10 mouse cellular contexts compared by ENCODE assay signal in genomic region chr2:32645647-32646046, GRCm38 (mm10). TPM values are rescaled to one million over a fixed set of nuclear protein-coding genes. Genes with fewer than 3 reads are reported as not detected.
DNase-seq lines count a peak whose midpoint lies in the region; ATAC-seq and TF ChIP-seq lines count a peak whose summit lies in the region.
"Had no signal": no experiment of that assay in that cellular context is flagged by ENCODE, and none has a peak within 500 bp of the region (broad histone marks: within the 10 kb centered on the region; RNA-seq: fewer than 3 reads in every experiment).

No protein-coding gene starts in this region.

- no peak for TF ChIP-seq CTCF in liver, embryonic 14.5 days (IDR thresholded peaks at IDR 0.05; ENCODE audit: low read depth)

- no peaks in the 10 kb centered on the region for H3K27me3 ChIP-seq in kidney, embryonic 16.5 days (ENCODE audit: insufficient read depth, low read length)
- no peaks in the 10 kb centered on the region for H3K27me3 ChIP-seq in liver, embryonic 14.5 days (ENCODE audit: control insufficient read depth, insufficient read depth, low read length)

- ATAC-seq in kidney, embryonic 16.5 days (ENCODE audit: low FRiP score, low TSS enrichment), result no peak
- 0 out of 2 replicates have a peak, but pooled peaks have one; percentile 14 for ATAC-seq in liver, embryonic 14.5 days (ENCODE audit: insufficient read depth)
- no peak for ATAC-seq in granulocyte monocyte progenitor cell, adult 5-6 weeks (replicated peaks; ENCODE audit: poor library complexity, severe bottlenecking)

- peak; percentile 93 for DNase-seq in heart, adult 11 months
- DNase-seq in heart, postnatal 4 days, result no peak
- no peak for DNase-seq in kidney, postnatal 36 days
- no peak for DNase-seq in liver, embryonic 14.5 days (ENCODE audit: low read depth in 3 of 3, low spot score in 3 of 3)
- no peak for DNase-seq in frontal cortex, postnatal 10 days (ENCODE audit: low spot score in 2 of 2)
- DNase-seq: cerebellum, adult 8-10 months had no signal

- TF ChIP-seq EP300 in liver, embryonic 14.5 days (IDR thresholded peaks at IDR 0.05; ENCODE audit: low read depth), result no peak

- no peaks in the 10 kb centered on the region for H3K36me3 ChIP-seq in kidney, embryonic 16.5 days (ENCODE audit: insufficient read depth, low read length)
- no peaks in the 10 kb centered on the region for H3K36me3 ChIP-seq in liver, embryonic 14.5 days (replicated peaks; ENCODE audit: control insufficient read depth, insufficient read depth, low read depth)

- H3K27ac ChIP-seq in kidney, embryonic 16.5 days (ENCODE audit: low read length), result peak overlapping the region; percentile 63; the same call in 1 of the 2 replicates
- peak overlapping the region; percentile 90 for H3K27ac ChIP-seq in brown adipose tissue, adult 24 weeks (replicated peaks; ENCODE audit: low read depth, low read length)
- H3K27ac ChIP-seq in liver, embryonic 14.5 days, result peak overlapping the region; percentile 33; the same call in 1 of the 2 replicates

- H3K4me2 ChIP-seq in kidney, embryonic 16.5 days (replicated peaks; ENCODE audit: low read depth, low read length), result no peak overlapping the region
- H3K4me2 ChIP-seq in liver, embryonic 14.5 days (ENCODE audit: low read depth), result peak overlapping the region; percentile 43; the same call in 1 of the 2 replicates

- 52% methylated on average over 3 of the region's 3 CpGs for WGBS in kidney, embryonic 16.5 days
- 46% methylated on average over 3 of the region's 3 CpGs for WGBS in liver, embryonic 14.5 days (ENCODE audit: insufficient replicate concordance)

- no peak overlapping the region for H3K4me3 ChIP-seq in kidney, embryonic 16.5 days (ENCODE audit: low read length)
- H3K4me3 ChIP-seq in brown adipose tissue, adult 24 weeks (ENCODE audit: insufficient read depth, low read depth, low read length), result no peak overlapping the region
- no peak overlapping the region for H3K4me3 ChIP-seq in liver, embryonic 14.5 days (ENCODE audit: insufficient read depth in 1 of 2, low read depth in 2 of 2, low read length in 2 of 2)

- peaks cover 21% of the 10 kb centered on the region for H3K4me1 ChIP-seq in kidney, embryonic 16.5 days (ENCODE audit: insufficient read depth, low read length)
- peaks cover 33% of the 10 kb centered on the region for H3K4me1 ChIP-seq in brown adipose tissue, adult 24 weeks (ENCODE audit: control insufficient read depth, insufficient read depth, insufficient read length, low read length)
- H3K4me1 ChIP-seq in liver, embryonic 14.5 days (replicated peaks; ENCODE audit: control insufficient read depth in 2 of 2, insufficient read depth in 2 of 2, low read length in 1 of 2), result peaks cover 23 to 25% of the 10 kb centered on the region in 2 experiments

- no peak overlapping the region for H3K9ac ChIP-seq in kidney, embryonic 16.5 days (replicated peaks; ENCODE audit: low read length)
- no peak overlapping the region; the same call in 1 of the 2 replicates for H3K9ac ChIP-seq in liver, embryonic 14.5 days (replicated peaks)

- no peaks in the 10 kb centered on the region for H3K9me3 ChIP-seq in kidney, embryonic 16.5 days (ENCODE audit: low read length)
- no peaks in the 10 kb centered on the region for H3K9me3 ChIP-seq in liver, embryonic 14.5 days (ENCODE audit: control insufficient read depth, low read length)

RNA-seq across cellular contexts. Expression of gene Eng, which starts 0.7 kb away (rescaled TPM):
- total RNA-seq in heart, postnatal 4 days (2021), result 100 to 1,000 TPM; 149 to 162 TPM
- 93.6 and 98.7 TPM in 2 replicates for polyA plus RNA-seq in kidney, embryonic 16.5 days (2015; fragmentation: Nextera tagmentation; extraction: Ambion mirVana)
- polyA plus RNA-seq in brown adipose tissue, adult 24 weeks (2012; ENCODE audit: insufficient read depth, insufficient read length, missing spikeins), result 22.4 and 28.7 TPM in 2 replicates
- 15.4 and 17.6 TPM in 2 replicates for polyA plus RNA-seq in liver, embryonic 14.5 days (2012; rRNA removed)
- 13.9 and 16.5 TPM in 2 replicates for polyA plus RNA-seq in liver, embryonic 14.5 days (2014; fragmentation: Nextera tagmentation; extraction: Ambion mirVana)
- total RNA-seq in granulocyte monocyte progenitor cell, adult 5-6 weeks (2014; fragmentation: Nextera tagmentation), result 11.0 and 28.9 TPM in 2 replicates
- 4.0 and 6.0 TPM in 2 replicates for total RNA-seq in granulocyte monocyte progenitor cell, adult 5-6 weeks (2017)

RNA-seq across cellular contexts. Expression of gene Ak1, which starts 24.1 kb away (rescaled TPM):
- total RNA-seq in heart, postnatal 4 days (2021), result 100 to 1,000 TPM; 405 to 424 TPM
- 35.7 and 39.1 TPM in 2 replicates for polyA plus RNA-seq in kidney, embryonic 16.5 days (2015; fragmentation: Nextera tagmentation; extraction: Ambion mirVana)
- 87.5 and 109 TPM in 2 replicates for polyA plus RNA-seq in brown adipose tissue, adult 24 weeks (2012; ENCODE audit: insufficient read depth, insufficient read length, missing spikeins)
- 0.34 and 0.37 TPM in 2 replicates for polyA plus RNA-seq in liver, embryonic 14.5 days (2012; rRNA removed)
- 0.44 and 0.59 TPM in 2 replicates for polyA plus RNA-seq in liver, embryonic 14.5 days (2014; fragmentation: Nextera tagmentation; extraction: Ambion mirVana)
- total RNA-seq in granulocyte monocyte progenitor cell, adult 5-6 weeks (2014; fragmentation: Nextera tagmentation), result 3.4 TPM in 1 of 2 replicates, not detected in the other
- total RNA-seq in granulocyte monocyte progenitor cell, adult 5-6 weeks (2017), result 0.78 and 3.3 TPM in 2 replicates
- total RNA-seq: monocyte, adult 5-6 weeks had no signal

RNA-seq across cellular contexts. Expression of gene St6galnac6, which starts 46.1 kb away (rescaled TPM):
- total RNA-seq in heart, postnatal 4 days (2021), result 10 to 100 TPM; 77.5 to 82.7 TPM
- 18.5 and 18.6 TPM in 2 replicates for polyA plus RNA-seq in kidney, embryonic 16.5 days (2015; fragmentation: Nextera tagmentation; extraction: Ambion mirVana)
- polyA plus RNA-seq in brown adipose tissue, adult 24 weeks (2012; ENCODE audit: insufficient read depth, insufficient read length, missing spikeins), result 79.5 and 87.3 TPM in 2 replicates
- polyA plus RNA-seq in liver, embryonic 14.5 days (2012; rRNA removed), result 9.9 and 14.3 TPM in 2 replicates
- 3.2 and 4.4 TPM in 2 replicates for polyA plus RNA-seq in liver, embryonic 14.5 days (2014; fragmentation: Nextera tagmentation; extraction: Ambion mirVana)
- total RNA-seq in granulocyte monocyte progenitor cell, adult 5-6 weeks (2014; fragmentation: Nextera tagmentation), result 16.2 and 19.0 TPM in 2 replicates
- 11.3 and 14.2 TPM in 2 replicates for total RNA-seq in granulocyte monocyte progenitor cell, adult 5-6 weeks (2017)

RNA-seq across cellular contexts. Expression of gene Fpgs, which starts 58.3 kb away (rescaled TPM):
- 10 to 100 TPM; 10.5 to 12.5 TPM for total RNA-seq in heart, postnatal 4 days (2021)
- polyA plus RNA-seq in kidney, embryonic 16.5 days (2015; fragmentation: Nextera tagmentation; extraction: Ambion mirVana), result 42.3 and 45.1 TPM in 2 replicates
- 2.8 and 2.9 TPM in 2 replicates for polyA plus RNA-seq in brown adipose tissue, adult 24 weeks (2012; ENCODE audit: insufficient read depth, insufficient read length, missing spikeins)
- polyA plus RNA-seq in liver, embryonic 14.5 days (2012; rRNA removed), result 45.3 and 51.0 TPM in 2 replicates
- polyA plus RNA-seq in liver, embryonic 14.5 days (2014; fragmentation: Nextera tagmentation; extraction: Ambion mirVana), result 21.6 and 25.7 TPM in 2 replicates
- 24.2 and 34.0 TPM in 2 replicates for total RNA-seq in granulocyte monocyte progenitor cell, adult 5-6 weeks (2014; fragmentation: Nextera tagmentation)
- total RNA-seq in granulocyte monocyte progenitor cell, adult 5-6 weeks (2017), result 19.0 and 20.7 TPM in 2 replicates

RNA-seq across cellular contexts. Expression of gene St6galnac4, which starts 58.8 kb away (rescaled TPM):
- 10 to 100 TPM; 31.6 to 38.6 TPM for total RNA-seq in heart, postnatal 4 days (2021)
- 24.7 TPM in 2 replicates for polyA plus RNA-seq in kidney, embryonic 16.5 days (2015; fragmentation: Nextera tagmentation; extraction: Ambion mirVana)
- 2.4 and 3.0 TPM in 2 replicates for polyA plus RNA-seq in brown adipose tissue, adult 24 weeks (2012; ENCODE audit: insufficient read depth, insufficient read length, missing spikeins)
- 5.4 and 5.6 TPM in 2 replicates for polyA plus RNA-seq in liver, embryonic 14.5 days (2012; rRNA removed)
- polyA plus RNA-seq in liver, embryonic 14.5 days (2014; fragmentation: Nextera tagmentation; extraction: Ambion mirVana), result 6.2 and 6.8 TPM in 2 replicates
- total RNA-seq in granulocyte monocyte progenitor cell, adult 5-6 weeks (2014; fragmentation: Nextera tagmentation), result 37.5 and 51.7 TPM in 2 replicates
- 26.0 and 31.9 TPM in 2 replicates for total RNA-seq in granulocyte monocyte progenitor cell, adult 5-6 weeks (2017)

Comparison
In these comparisons a context has a peak if more than half of its experiments do, and no peak if none do; other contexts are left out.
1. H3K27ac ChIP-seq: peak in every context shown above with its lines; median percentile 90 in brown adipose tissue, adult 24 weeks; 63 in kidney, embryonic 16.5 days; 33 in liver, embryonic 14.5 days.
2. RNA of gene Ak1, which starts 24.1 kb away (polyA plus RNA-seq): 87.5 to 109 TPM in brown adipose tissue, adult 24 weeks and 35.7 to 39.1 TPM in kidney, embryonic 16.5 days; 0.34 to 0.59 TPM in liver, embryonic 14.5 days; every median in the first group is over 10 times any median in the second.